Mouse (Mus musculus) brain, embryonic 14.5 days (tissue): ENCODE results near the gene Dhx37.

Experiments used
- CTCF ChIP-seq: fragments of 200-500 bp; IDR thresholded peaks from 2 replicates; pipeline ENCODE4 v1.5.1; 2012; ENCODE audit warnings: inconsistent platforms, mild to moderate bottlenecking, moderate library complexity, borderline replicate concordance; ENCODE audit not compliant: insufficient read depth, insufficient read length; ENCODE audit errors: extremely low read depth
- POLR2A ChIP-seq: fragments of 200-500 bp; IDR thresholded peaks from 2 replicates; pipeline ENCODE4 v1.6.1; 2012; ENCODE audit warnings: mild to moderate bottlenecking, inconsistent platforms, borderline replicate concordance; ENCODE audit not compliant: poor library complexity, insufficient read depth, insufficient read length, severe bottlenecking; ENCODE audit errors: extremely low read depth

- TF ChIP-seq CTCF (0 out of 2 replicates have a peak, but pooled peaks have one; percentile 6), POLR2A (peak; percentile 29; the same call in 1 of the 2 replicates)
Measured at GRCm38 (mm10) chr5:125465701-125466106, 31.8 kb upstream of the Dhx37 start.
